Mouse (Mus musculus) right cerebral cortex, adult 2 months (tissue): ENCODE measurements around the gene Was.
"Not testable (repeated sequence)": the region's sequence is repeated elsewhere in the genome, so short reads cannot be mapped to it uniquely, and the experiment has no call there.

Source experiments
- DNase-seq, 2 experiments: peaks; one replicate each; pipeline ENCODE4 v3.0.0; 2021 to 2022; ENCODE audit warnings: low spot score in 2 of 2

Gene Was

DNA sequence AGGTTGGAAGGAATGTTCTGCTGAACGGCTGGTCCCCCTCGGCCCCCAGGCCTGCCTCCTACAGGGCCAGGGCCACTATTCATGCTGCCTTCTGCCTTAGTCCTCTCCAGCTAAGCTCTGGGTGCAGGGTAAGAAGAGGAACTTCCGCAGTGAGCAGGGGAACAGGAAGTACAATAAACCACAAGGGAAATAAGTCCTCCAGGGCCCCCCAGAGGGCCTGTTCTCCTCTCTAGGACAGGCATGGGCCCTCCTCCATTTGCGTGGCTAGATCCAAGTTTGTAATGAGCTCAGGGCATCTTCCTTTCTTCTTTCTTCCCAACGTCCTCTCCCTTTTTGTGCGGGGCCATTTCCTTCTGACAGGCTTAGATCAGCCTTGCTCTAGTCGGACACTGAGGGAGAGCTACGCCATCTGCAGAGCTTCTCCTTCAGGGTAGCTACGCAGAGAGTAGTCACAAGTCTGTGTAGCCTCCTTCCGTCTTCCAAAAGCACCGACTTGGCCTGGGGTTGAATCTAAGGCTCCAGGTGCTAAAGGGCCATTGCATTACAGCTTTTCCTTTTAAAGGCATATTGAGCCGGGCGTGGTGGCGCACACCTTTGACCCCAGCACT lies at the start of gene Was:
Was (minus strand) TSS at position 153 of the 608 bp plus-strand sequence.
- DNase-seq: no peak

GRCm38 (mm10) chrX:8139480-8139879 lies 49.2 kb upstream of the Was start:
- no peak for DNase-seq

DNA sequence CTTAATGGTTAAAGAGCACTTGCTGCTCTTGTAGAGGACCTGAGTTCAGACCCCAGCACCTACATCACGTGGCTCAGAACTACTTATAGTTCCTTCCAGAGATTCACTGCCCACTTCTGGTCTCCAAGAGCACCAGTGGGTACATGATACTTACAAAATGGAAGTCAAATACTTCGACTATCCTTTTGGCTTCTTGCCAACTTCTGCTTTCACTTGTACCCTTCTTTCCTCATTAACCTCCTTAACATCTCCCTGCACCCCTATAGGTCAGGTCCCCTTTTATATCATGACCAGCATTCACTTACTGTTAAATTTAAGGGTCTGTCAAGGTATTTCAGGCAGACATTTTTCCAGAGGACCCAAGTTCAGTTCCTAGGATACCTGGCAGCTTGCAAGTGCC lies 45.6 kb upstream of the Was start:
- DNase-seq: no peak

GRCm38 (mm10) chrX:8132017-8132976 lies 42.0 kb upstream of the Was start, which contains the start of gene Wdr13:
Wdr13 (minus strand) TSS chrX:8132892.
- peak; percentile 84 to 89 for DNase-seq

- DNase-seq: no peak
Measured at GRCm38 (mm10) chrX:8131393-8131792, 41.1 kb upstream of the Was start.

DNA sequence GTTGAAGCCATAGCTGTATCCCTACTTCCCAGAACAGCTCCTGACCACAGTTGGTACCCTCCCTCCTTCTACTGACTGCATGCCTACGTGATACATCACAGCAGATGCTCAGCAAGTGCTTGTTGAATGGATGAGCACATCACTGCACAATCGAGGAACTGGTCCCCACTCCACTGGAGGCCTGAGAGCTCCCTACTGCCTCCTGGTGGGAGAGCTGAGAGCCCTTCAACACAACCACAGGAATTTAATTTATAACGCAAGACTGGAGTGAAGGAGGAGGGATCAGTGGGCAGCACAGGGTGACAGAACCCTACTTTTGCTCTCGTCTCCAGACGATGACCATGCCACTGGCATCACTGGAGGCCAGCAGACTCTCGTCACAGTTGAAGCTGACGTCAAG lies 34.9 kb upstream of the Was start:
- no peak for DNase-seq

- no peak for DNase-seq
Measured at GRCm38 (mm10) chrX:8123821-8124470, 33.6 kb upstream of the Was start.

DNA sequence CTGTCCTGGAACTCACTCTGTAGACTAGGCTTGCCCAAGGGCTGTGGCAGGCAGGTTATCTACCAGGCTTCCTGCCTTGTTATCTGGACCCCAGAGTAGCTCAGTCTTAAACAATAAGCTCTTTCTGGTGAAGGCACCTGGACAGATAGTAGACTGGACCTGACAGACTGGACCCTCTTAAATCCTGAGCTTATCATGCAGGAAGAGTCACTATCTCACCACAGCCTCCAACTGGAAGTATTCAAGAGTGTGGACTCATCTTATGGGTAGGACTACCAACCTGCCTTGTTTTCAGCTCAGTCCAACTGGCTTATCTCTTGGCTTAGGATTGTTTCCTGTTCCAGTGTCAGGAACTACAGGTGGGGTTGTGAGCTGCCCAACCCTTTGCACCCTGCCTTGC lies 27.0 kb upstream of the Was start:
- DNase-seq: no peak

- no peak for DNase-seq
Measured at GRCm38 (mm10) chrX:8115275-8115674, 25.0 kb upstream of the Was start.

DNA sequence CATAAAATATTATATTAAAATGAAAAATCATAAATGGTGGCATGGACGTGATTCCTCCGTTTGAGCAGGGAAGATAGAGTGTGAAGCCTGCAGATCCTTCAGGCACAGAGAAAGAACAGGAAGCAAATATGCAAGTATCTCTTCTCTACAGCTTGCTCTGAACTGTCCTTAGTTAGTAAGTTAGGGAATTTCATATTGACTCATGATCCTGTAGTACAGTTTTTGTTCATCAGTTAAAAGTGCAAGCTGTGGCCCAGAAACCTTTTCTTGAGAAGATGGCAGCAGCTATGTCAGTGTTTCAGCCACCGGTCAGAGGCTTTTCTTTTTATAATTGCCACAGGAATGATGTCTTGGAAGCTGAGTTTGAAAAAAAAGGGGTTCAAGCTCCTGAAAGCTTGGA lies 14.7 kb upstream of the Was start:
- DNase-seq: no peak

DNA sequence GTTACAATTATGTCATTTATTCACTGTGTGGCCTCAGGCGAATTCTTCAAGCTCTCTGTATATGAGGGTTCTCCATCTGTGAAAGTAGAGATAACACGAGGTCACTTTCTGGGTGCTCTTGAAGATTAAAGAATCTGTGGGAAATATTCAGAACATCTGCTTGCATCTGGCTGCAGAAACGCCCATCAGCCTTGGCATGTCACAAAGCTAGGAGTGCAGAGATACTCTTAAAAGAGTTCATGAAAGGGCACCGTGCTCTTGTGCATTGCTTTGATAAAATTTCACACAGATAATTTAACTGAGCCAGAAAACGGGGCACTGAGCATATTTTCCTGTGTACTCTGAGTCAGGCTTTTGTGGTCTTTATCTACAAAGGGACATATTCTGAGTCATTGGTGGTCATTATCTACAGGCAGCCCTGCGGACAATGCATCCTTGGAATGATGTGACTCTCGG lies 11.9 kb upstream of the Was start:
- DNase-seq: no peak

GRCm38 (mm10) chrX:8101017-8101416 lies 10.7 kb upstream of the Was start:
- DNase-seq: peak; percentile 46 to 66

- no peak for DNase-seq
Measured at GRCm38 (mm10) chrX:8099435-8099834, 9.1 kb upstream of the Was start.

GRCm38 (mm10) chrX:8096787-8097242 lies 6.5 kb upstream of the Was start:
- DNase-seq: peak; percentile 96 to 97

- peak; percentile 66 to 85 for DNase-seq
Measured at GRCm38 (mm10) chrX:8096068-8096786, 5.9 kb upstream of the Was start.

DNA sequence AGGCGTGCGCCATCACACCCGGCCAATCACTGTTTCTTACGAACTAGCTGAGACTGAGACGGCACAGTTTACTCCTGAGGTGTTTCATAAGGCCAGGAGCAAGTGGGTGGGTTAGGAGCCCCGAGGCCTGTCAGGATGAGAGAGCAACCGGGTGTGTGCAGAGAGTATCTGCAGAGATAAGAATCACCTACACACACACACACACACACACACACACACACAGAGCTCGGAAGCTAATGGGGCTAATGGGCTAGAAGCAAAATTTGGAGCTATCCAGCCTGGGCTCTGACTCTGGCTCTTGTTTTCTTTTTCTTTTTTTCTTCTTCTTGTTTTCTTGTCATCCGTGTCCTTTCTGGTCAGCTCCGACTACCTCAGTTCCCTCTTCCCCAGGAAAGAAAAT lies 5.2 kb upstream of the Was start:
- no peak for DNase-seq

DNA sequence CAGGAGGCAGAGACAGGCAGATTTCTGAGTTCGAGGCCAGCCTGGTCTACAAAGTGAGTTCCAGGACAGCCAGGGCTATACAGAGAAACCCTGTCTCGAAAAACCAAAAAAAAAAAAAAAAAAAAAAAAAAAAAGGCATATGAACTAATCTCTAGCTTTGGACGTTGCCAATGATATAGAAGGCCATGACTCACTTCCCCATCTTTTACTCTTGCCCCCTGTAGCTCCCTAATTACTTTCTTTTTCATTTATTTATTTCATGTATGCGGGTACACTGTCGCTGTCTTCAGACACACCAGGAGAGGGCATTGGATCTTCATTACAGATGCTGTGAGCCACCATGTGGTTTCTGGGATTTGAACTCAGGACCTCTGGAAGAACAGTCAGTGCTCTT lies 653 bp upstream of the Was start:
- not testable (repeated sequence) for DNase-seq

DNA sequence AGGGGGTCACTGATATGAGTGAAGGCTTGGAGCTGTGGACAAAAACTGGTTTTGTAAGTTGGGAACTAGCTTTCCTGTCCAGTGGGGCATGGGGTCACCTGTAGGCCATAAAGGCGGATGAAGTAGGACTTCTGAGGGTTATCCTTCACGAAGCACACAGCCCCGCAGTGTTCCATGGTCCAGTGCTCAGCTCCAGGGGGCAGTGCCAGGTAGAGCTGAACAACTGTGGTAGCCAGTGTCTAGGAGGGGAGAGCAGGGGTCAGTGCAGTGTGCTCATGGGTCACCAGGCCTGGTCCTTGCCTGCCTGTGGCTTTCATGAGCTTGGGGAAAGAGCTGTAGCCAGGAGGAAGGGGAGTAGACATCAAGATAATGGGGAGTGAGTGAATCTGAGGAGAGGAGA lies 552 bp downstream of the Was start:
- DNase-seq: no peak

DNA sequence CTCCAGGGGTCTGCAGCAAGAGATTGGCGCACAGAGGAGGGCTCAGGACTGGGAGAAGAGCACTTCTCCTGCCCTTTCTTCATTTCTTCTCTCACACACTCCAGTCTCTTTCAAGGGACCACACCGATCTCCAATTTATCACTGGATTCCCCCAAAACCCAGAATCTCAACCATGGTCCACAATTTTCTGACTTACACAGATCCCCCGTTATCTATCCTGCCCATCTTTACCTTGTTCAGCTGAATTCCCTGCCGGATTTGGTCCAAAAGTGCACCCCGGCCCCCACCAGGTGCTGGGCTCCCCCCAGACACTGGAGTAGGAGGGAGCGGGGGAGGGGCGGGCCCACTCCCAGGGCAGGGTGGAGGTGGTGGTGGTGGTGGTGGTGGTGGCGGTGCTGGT lies 4.7 kb downstream of the Was start:
- DNase-seq: no peak

- no peak for DNase-seq
Measured at GRCm38 (mm10) chrX:8084771-8085259, 5.5 kb downstream of the Was start.

DNA sequence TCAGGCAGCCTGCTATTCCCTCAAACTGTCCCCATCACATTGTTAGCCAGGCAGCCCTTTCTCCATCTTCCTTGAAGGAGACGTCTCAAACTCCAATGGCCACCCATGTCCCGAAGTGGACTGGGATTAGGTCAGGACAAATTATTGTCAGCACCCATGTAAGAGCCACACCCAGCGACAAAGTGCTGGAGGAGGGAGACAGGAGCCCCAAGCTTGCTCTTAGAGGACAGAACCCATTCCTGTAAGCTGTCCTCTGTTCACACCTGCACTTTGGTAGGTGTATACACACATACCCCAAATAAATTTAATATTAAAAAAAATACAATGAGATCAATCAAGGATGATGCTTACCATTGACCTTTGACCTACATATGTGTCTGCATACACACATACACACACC lies 15.2 kb downstream of the Was start:
- no peak for DNase-seq
